Mouse (Mus musculus): ENCODE data around the gene Stard3.

DNA sequence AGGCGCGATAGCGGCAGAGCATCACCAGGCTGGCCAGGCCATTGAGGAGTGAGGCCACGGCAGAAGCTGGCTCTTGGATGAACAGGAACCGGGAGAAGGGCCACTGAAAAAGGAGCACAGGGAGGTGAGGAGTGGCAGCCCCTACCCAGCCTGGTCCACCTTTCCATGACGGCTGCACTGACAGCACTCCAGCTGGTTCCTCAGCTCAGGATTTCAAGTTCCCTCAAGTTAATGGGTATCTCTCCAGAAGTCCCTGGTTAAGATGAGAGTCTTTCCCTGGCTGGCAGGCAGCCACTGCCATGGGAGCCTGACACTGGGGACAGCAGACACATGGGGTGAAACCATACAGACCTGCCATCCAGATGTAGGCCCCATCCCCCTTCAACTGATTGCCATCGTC is 39.8 kb downstream of the Stard3 start:
- no peak for TF ChIP-seq POLR2A (IDR thresholded peaks at IDR 0.05; ENCODE audit: low read depth, low read length)
- no peak for TF ChIP-seq CTCF (IDR thresholded peaks at IDR 0.05; ENCODE audit: extremely low read depth, insufficient read length, insufficient replicate concordance, low read depth, low read length)
